Mouse (Mus musculus) bone marrow macrophage, adult 2 months (primary cell): ENCODE measurements around the gene Mlxipl. TPM values are rescaled to one million over a fixed set of nuclear protein-coding genes. Genes with fewer than 3 reads are reported as not detected.
A peak's percentile ranks its signal among the peaks of the same experiment; 100 is the strongest.
"Not testable (repeated sequence)": the region's sequence is repeated elsewhere in the genome, so short reads cannot be mapped to it uniquely, and the experiment has no call there.

Experiments used
- H3K27ac ChIP-seq: 2 replicates; pipeline ENCODE4 v1.5.1; 2012; ENCODE audit warnings: low read depth, low read length; ENCODE audit not compliant: insufficient read depth
- H3K4me1 ChIP-seq: 2 replicates; pipeline ENCODE4 v1.6.1; 2012; ENCODE audit warnings: low read length; ENCODE audit not compliant: control insufficient read depth, insufficient read depth
- H3K4me3 ChIP-seq: 2 replicates; pipeline ENCODE4 v1.5.1; 2012; ENCODE audit warnings: mild to moderate bottlenecking, low read length, moderate library complexity; ENCODE audit not compliant: insufficient read depth
- CTCF ChIP-seq: IDR thresholded peaks from 2 replicates; pipeline ENCODE4 v1.5.1; 2012; ENCODE audit warnings: low read depth, mild to moderate bottlenecking, low read length, moderate library complexity
- POLR2A ChIP-seq: IDR thresholded peaks from 2 replicates; pipeline ENCODE4 v1.6.1; 2012; ENCODE audit warnings: mild to moderate bottlenecking, low read depth, low read length, borderline replicate concordance
- polyA plus RNA-seq: library from polyadenylated mRNA; stranded (reverse); fragments of >200 nt; gene quantifications from 2 replicates; pipeline ENCODE4 v1.2.4, GENCODE M21; 2012; ENCODE audit not compliant: missing spikeins, insufficient read depth, insufficient read length

Mlxipl gene
- not detected in 2 replicates for polyA plus RNA-seq

DNA sequence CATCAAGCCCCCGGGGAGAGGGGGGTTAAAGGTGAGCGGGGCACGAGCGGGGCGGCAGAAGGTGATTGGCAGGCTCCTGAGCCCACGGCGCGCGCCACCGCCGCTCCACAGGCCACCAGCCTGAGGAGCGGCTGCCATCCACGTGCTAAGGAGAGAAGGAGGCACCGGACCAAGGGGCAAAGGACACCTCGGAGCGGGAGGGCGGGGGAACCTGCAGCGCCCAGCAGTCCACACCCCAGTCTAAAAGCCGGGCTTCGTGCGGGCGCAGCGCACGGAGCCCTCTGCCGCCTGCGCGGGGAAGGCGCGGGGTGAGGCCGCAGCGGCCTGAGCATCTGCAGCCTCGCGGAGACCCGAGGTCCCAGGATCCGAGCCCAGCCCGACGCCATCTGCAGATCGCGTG is at the start of gene Mlxipl:
Gene Mlxipl, plus strand, starts transcription at position 238 of the 400 bp plus-strand sequence.
- Histone ChIP-seq H3K4me1 (peaks cover 5% of the 10 kb centered on the region), H3K4me3 (no peak within 1 kb of the TSS)
- TF ChIP-seq POLR2A (no peak), CTCF (no peak)

DNA sequence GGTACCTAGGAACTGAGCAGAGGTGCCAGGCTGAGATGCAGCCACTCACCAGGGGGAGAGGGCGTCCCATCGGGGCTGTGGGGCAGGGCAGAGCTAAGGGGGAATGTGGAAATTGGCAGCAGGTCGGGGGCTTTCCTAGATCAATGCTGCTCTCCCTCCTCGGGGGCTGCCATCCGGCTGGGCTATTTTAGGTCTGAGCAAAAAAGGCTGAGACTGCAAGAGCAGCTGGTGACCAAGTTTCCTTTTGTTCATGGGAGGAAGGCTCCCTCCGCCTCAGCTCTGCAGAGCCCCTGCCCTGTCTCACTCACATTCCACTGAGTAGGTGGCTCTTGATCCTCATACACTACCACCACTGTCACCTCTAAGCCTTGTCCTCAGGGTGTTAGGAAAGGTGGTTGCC is 49.6 kb upstream of the Mlxipl start:
- no peak for TF ChIP-seq POLR2A
- TF ChIP-seq CTCF, result no peak
- H3K4me3 ChIP-seq, result no peak overlapping the region
- no peak overlapping the region for H3K27ac ChIP-seq
- no peaks in the 10 kb centered on the region; the same call in 1 of the 2 replicates for H3K4me1 ChIP-seq

More for the DNA sequence above, at the start of gene Mlxipl:
- H3K27ac ChIP-seq, result no peak within 1 kb of the TSS

GRCm38 (mm10) chr5:135040777-135041176 is 48.9 kb upstream of the Mlxipl start:
- Histone ChIP-seq H3K4me3 (no peak overlapping the region), H3K4me1 (no peaks in the 10 kb centered on the region; the same call in 1 of the 2 replicates), H3K27ac (no peak overlapping the region)
- no peak for TF ChIP-seq POLR2A

DNA sequence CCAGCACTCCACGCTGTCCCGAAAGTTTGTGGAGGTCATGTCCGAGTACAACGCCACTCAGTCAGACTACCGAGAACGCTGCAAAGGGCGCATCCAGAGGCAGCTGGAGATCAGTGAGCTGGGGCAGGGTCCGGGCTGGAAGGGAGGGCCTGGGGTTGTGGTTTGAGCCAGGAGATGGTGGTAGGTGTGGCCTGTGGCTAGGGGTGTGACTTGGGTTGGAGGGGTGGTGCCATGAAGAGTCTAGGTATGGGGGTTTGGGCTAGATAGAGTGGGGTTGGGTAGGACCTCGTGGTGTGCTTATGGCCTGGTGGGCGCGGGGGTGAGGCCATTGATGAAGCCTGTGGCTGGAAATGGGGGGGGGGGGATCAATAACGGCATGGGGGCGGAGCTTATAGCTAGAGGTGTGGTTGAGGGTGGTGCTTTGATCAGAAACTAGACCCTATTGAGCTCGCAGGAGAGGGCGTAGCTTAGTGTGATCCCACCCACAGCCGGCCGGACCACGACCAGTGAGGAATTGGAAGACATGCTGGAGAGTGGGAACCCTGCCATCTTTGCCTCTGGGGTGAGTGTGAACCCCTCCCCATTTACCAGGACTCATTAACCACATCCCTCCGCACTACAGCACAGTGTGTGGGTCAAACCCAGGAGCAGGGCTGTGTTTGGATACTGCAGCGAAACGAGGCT is 47.4 kb upstream of the Mlxipl start:
- no peak overlapping the region for H3K4me3 ChIP-seq
- no peaks in the 10 kb centered on the region for H3K4me1 ChIP-seq
- TF ChIP-seq POLR2A, result no peak
- no peak for TF ChIP-seq CTCF
- H3K27ac ChIP-seq, result no peak overlapping the region

- Histone ChIP-seq H3K27ac (no peak overlapping the region), H3K4me1 (no peaks in the 10 kb centered on the region), H3K4me3 (no peak overlapping the region)
- TF ChIP-seq CTCF, result no peak
- TF ChIP-seq POLR2A, result no peak
These were observed 45.1 kb upstream of the Mlxipl start for GRCm38 (mm10) chr5:135044575-135044974.

DNA sequence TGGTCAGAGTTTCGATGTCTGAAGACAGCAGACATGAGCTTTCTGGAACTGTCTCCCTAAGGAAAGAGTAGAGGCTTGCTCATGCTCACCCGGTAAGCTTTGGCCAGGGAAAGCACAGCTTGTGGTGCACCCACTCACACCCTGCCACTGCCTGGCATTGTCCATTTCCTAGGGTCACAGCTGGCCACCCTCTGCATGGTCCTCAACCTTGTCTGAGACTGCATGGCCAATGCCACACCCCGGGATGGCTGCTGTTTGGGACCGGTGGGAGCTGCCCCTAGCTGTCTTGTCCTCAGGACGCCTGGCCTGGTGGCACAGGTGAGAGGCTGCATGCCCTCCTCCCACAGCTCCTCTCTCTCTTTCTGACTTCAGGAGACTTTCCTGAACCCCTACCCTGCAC is 41.2 kb upstream of the Mlxipl start:
- no peak overlapping the region for H3K4me3 ChIP-seq
- no peak for TF ChIP-seq CTCF
- TF ChIP-seq POLR2A, result no peak
- H3K4me1 ChIP-seq, result no peaks in the 10 kb centered on the region
- no peak overlapping the region for H3K27ac ChIP-seq

GRCm38 (mm10) chr5:135049268-135049667 is 40.4 kb upstream of the Mlxipl start:
- not testable (repeated sequence) for H3K4me1 ChIP-seq, H3K27ac ChIP-seq, H3K4me3 ChIP-seq

DNA sequence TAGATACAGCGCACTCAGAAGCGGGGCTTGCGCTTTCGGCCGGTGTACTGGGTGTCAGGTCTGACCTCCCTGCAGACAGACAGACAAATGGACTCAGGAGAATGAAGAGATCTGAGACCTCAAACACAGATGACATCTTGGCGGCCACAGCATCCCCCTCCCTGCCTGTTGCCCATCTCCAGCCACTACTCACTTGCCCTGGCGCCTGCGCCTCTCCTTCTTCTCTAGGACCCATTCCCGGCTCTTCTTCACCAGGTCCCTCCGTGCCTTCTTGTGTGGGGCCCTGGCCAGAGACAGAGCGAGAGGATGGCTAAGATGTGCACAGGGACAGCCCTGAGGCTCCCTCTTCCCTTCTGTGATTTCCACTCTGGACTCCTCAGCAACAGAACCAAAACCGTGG is 36.3 kb upstream of the Mlxipl start:
- H3K4me1 ChIP-seq, result no peaks in the 10 kb centered on the region
- TF ChIP-seq POLR2A (no peak), CTCF (no peak)

DNA sequence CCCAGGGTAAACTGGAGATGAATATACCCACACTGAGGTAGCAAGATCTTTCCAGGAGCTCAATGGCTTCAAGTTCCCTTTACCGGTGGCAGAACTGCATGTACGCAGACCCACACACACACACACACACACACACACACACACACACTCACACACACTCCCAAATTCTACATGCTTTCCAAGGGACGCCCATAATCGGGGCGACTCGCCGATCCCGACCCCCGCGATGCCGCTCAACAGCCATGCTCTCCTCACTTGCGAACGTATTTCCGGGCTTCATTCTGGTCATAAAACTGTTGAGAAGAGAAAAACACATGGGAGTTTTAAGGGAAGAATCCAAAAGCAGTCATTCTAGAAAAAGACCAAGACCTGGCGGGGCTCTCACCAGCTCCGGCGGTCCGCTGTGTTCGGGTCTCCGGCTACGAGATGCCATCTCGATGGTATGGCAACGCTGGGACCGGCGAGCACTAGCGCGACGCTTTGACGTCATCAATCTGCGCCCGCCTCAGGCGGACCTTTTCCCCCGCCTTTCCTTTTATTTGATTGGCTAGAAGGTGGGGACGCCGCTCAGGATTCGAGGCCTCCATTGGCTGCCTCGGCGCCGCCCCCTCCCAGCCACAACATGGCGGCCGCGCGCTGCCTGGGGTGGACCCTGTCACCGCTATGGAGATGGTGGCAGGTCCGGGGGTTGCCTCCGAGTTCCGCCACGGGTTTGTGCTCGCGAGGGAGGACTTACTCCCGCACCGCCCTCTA is 25.9 kb upstream of the Mlxipl start, which contains the start of gene Dnajc30:
Gene Dnajc30, plus strand, starts transcription at position 574 of the 753 bp plus-strand sequence.
- TF ChIP-seq CTCF (no peak), POLR2A (no peak)
- peaks cover 14% of the 10 kb centered on the region for H3K4me1 ChIP-seq
- peak within 1 kb of the TSS; percentile 96 for H3K4me3 ChIP-seq
- peak within 1 kb of the TSS; percentile 30; the same call in 1 of the 2 replicates for H3K27ac ChIP-seq

More for the DNA sequence above, 36.3 kb upstream of the Mlxipl start:
- no peak overlapping the region for H3K27ac ChIP-seq
- H3K4me3 ChIP-seq, result no peak overlapping the region

GRCm38 (mm10) chr5:135064382-135064766 is 25.3 kb upstream of the Mlxipl start:
- Histone ChIP-seq H3K4me3 (peak overlapping the region; percentile 96), H3K27ac (peak overlapping the region; percentile 30; the same call in 1 of the 2 replicates), H3K4me1 (peaks cover 14% of the 10 kb centered on the region)
- TF ChIP-seq CTCF (no peak), POLR2A (no peak)

DNA sequence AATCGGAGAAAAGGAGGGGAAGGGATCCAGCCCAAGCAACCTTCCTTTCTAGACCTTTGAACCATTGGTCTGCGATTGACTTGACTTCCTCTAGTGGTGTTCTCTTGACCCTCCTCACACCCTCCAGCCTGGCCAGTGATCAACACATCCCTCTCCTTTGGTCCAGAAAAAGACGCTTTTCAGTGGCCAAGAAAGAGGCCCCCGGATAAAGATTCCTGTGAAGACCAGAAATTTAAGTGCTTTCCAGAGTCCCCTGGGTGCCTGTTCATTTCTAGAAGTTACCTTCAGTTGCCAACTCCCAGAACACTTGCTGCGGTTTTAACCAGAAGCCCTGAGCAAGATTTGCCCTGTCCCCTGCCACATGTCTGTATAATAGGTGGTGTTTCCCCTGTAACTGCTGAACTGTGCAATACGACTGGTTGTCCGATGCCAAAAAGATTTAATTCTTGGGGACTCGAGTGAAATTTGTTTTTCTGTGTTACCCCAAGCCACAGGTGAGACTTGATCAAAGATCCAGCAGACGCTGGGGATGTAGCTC is 24.7 kb upstream of the Mlxipl start, which contains the start of gene Bud23:
Gene Bud23, minus strand, starts transcription at position 51 of the 538 bp plus-strand sequence.
- Histone ChIP-seq H3K4me1 (peaks cover 14% of the 10 kb centered on the region), H3K4me3 (peak within 1 kb of the TSS; percentile 96), H3K27ac (peak within 1 kb of the TSS; percentile 30; the same call in 1 of the 2 replicates)
